Mouse (Mus musculus) G1E (cell line): ENCODE measurements around the gene Efcab3.

ENCODE experiments used
- CTCF ChIP-seq: IDR thresholded peaks from 2 replicates; pipeline ENCODE4 v1.5.1; 2012; ENCODE audit warnings: low read depth, low read length, inconsistent platforms, mixed read lengths
- GATA1 ChIP-seq: IDR thresholded peaks from 2 replicates; pipeline ENCODE4 v1.6.1; 2012; ENCODE audit warnings: borderline replicate concordance, low read length, inconsistent platforms, mixed read lengths
- GATA2 ChIP-seq: IDR thresholded peaks from 2 replicates; pipeline ENCODE4 v1.6.1; 2012; ENCODE audit warnings: low read depth, low read length, inconsistent platforms, borderline replicate concordance
- POLR2AphosphoS5 ChIP-seq: IDR thresholded peaks from 2 replicates; pipeline ENCODE4 v1.6.1; 2012; ENCODE audit warnings: low read depth, low read length, inconsistent platforms; ENCODE audit not compliant: insufficient replicate concordance
- TAL1 ChIP-seq: conservative IDR thresholded peaks from 2 replicates; pipeline ENCODE4 v1.6.1; 2012; ENCODE audit warnings: low read depth, low read length, inconsistent platforms, mixed read lengths

GRCm38 (mm10) chr11:105141115-105141514 lies 77.7 kb downstream of the Efcab3 start:
- TF ChIP-seq GATA2 (no peak), GATA1 (no peak), CTCF (no peak), TAL1 (no peak), POLR2AphosphoS5 (no peak)
